Mouse (Mus musculus): ENCODE measurements at regions not wholly inside any gene's neighbourhood (a gene's known extent, or its start where the extent isn't known, plus 50 kb on each side); places are given as distances from the start of the nearest gene placed in this dataset.
A peak's percentile ranks its signal among the peaks of the same experiment; 100 is the strongest.
"Not testable (repeated sequence)": the region's sequence is repeated elsewhere in the genome, so short reads cannot be mapped to it uniquely, and the experiment has no call there.

DNA sequence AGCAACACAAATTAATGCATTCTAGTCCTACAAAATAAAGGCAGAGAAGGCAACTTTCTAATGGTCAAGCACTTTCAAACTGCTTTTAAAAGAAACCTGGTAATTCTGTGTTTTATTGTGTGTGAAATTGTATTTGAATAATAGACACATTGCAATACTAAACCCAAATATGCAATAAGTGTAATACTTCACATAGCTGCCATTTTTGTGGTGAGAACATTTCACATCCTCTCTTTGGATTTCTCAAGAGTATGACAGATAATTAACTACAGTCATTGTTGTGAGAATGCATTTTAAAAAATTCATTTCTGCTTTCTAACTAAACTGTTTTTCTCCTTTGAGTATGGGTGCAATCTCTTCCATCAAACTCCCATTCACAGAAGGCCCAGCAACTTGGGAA lies 256.4 kb downstream of the Sema3d start:
- DNase-seq (ENCODE audit: low read depth): no peak
- TF ChIP-seq CTCF (IDR thresholded peaks at IDR 0.05; ENCODE audit: borderline replicate concordance, extremely low read depth, insufficient read depth, insufficient read length) (no peak), POLR2A (IDR thresholded peaks at IDR 0.05; ENCODE audit: borderline replicate concordance, extremely low read depth, insufficient read depth, insufficient read length, poor library complexity, severe bottlenecking) (no peak)

DNA sequence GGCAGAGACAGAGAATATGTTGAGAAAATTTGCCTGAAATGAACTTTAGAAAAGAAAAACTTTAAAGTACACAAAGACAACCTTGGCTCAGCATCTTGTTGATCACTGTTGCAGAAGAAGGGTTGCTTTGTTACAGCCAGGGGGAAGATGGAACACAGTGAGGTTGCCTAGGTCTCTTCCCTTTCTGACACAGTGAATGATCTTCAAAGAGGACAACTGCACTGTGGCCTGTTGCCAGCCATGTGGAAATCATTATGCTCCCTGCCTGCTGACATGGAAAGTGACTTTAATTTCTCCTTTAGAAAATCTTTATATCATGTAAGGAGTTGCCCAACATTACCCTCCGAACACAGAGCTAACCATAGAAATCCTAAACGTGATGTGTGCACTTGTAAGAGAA lies 263.1 kb downstream of the Sema3d start:
- DNase-seq (ENCODE audit: low read depth): no peak
- TF ChIP-seq POLR2A (IDR thresholded peaks at IDR 0.05; ENCODE audit: borderline replicate concordance, extremely low read depth, insufficient read depth, insufficient read length, poor library complexity, severe bottlenecking) (no peak), CTCF (IDR thresholded peaks at IDR 0.05; ENCODE audit: borderline replicate concordance, extremely low read depth, insufficient read depth, insufficient read length) (no peak)

DNA sequence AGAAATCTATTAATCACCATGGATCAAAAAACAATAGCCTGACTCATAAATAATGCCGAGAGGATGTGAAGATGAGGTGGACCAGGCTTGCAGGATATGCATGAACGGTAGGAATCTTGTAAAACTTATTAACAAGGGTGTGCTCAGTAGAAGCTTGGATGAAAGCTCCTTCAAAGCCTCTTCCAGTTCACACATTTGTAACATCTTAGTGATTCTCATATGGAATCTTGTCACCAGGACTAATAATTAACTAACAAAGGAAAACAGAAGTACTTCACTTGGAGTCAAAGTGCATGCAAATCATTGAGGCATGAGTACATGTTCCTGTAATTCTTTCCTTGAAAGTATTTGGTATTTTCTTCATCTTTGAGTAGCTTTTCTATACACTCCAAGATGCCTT lies 290.5 kb downstream of the Sema3d start:
- no peak for DNase-seq (ENCODE audit: low read depth)

DNA sequence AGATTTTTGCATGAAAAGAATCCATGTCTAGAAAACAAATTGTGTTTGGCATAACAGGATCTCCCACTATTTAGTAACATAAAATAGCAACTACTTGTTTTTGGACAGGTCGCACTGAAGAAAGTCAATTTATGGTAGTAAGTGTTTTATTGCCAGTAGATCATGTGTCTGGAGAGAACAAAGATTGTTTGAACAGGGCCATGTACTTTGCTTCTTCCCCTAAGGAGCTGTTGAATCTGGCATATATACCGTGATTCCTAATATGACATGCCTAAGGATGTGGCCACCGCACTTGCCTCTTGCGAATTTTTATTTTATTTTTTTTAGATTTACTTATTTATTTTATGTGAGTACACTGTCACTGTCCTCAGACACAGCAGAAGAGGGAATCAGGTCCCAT lies 290.9 kb downstream of the Sema3d start:
- TF ChIP-seq CTCF (IDR thresholded peaks at IDR 0.05; ENCODE audit: borderline replicate concordance, extremely low read depth, insufficient read depth, insufficient read length) (no peak), POLR2A (IDR thresholded peaks at IDR 0.05; ENCODE audit: borderline replicate concordance, extremely low read depth, insufficient read depth, insufficient read length, poor library complexity, severe bottlenecking) (no peak)

More for the DNA sequence above, 290.5 kb downstream of the Sema3d start:
- no peak for TF ChIP-seq POLR2A (IDR thresholded peaks at IDR 0.05; ENCODE audit: borderline replicate concordance, extremely low read depth, insufficient read depth, insufficient read length, poor library complexity, severe bottlenecking)
- TF ChIP-seq CTCF (IDR thresholded peaks at IDR 0.05; ENCODE audit: borderline replicate concordance, extremely low read depth, insufficient read depth, insufficient read length): no peak

DNA sequence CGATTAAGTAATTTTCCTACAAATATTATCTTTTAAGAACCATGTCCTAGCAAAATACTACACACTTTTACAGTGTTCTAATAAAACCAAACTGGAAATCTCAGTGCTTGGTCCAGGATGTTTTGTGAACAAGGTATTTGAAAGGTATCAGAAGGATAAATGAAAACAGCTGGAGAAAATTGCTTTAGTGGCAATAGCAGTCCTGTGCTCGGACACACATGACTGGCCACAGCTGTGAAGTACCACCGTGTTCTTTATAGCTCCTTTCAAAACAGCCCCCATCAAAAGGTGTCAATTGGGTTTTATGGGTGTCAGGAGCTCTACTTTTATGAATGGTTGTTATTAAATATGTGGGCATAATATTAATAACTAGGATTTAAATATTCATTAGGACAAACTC lies 293.5 kb downstream of the Sema3d start:
- no peak for DNase-seq (ENCODE audit: low read depth)
- TF ChIP-seq POLR2A (IDR thresholded peaks at IDR 0.05; ENCODE audit: borderline replicate concordance, extremely low read depth, insufficient read depth, insufficient read length, poor library complexity, severe bottlenecking) (no peak), CTCF (IDR thresholded peaks at IDR 0.05; ENCODE audit: borderline replicate concordance, extremely low read depth, insufficient read depth, insufficient read length) (no peak)

More for the DNA sequence above, 290.9 kb downstream of the Sema3d start:
- no peak for DNase-seq (ENCODE audit: low read depth)

DNA sequence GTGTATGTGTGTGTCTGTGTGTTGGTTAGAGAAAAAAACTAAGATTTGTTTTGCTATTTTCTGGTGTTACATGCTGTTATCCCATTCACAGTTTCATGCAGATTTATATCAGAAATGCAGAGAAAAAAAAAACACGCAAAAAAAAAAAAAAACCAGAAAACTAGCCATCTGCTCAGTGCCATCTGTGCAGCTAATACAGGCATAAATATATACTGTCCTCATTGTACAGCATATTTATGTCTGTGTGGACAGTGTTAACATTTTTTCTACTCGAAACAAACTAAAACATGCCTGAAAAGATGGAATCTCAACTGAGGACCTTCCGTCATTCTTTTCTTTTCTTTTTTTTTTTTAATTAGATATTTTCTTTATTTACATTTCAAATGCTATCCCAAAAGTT lies 331.7 kb downstream of the Sema3d start:
- peak; percentile 55 for DNase-seq (ENCODE audit: low read depth)
- TF ChIP-seq CTCF (IDR thresholded peaks at IDR 0.05; ENCODE audit: borderline replicate concordance, extremely low read depth, insufficient read depth, insufficient read length) (no peak), POLR2A (IDR thresholded peaks at IDR 0.05; ENCODE audit: borderline replicate concordance, extremely low read depth, insufficient read depth, insufficient read length, poor library complexity, severe bottlenecking) (no peak)

DNA sequence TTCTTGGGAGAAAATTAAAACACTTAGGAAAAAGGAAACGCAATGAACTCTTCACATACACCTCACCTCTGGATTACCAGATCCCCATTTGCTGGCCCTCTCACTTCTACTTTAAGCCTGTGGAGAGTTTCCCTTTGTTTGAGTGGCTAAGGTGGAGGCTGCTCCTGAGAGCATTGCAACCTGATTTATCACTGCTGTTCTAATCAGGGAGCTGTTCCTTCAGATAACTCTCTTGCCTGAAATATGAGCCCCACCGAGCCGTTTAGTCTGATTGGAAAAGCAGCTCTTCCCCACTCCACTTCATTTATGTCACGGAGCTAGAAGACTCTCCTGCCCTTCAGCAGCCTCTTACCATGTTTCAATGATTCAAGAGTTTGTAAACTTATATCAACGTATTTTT lies 368.3 kb downstream of the Sema3d start:
- no peak for TF ChIP-seq CTCF (IDR thresholded peaks at IDR 0.05; ENCODE audit: borderline replicate concordance, extremely low read depth, insufficient read depth, insufficient read length)
- TF ChIP-seq POLR2A (IDR thresholded peaks at IDR 0.05; ENCODE audit: borderline replicate concordance, extremely low read depth, insufficient read depth, insufficient read length, poor library complexity, severe bottlenecking): no peak
- peak; percentile 14 for DNase-seq (ENCODE audit: low read depth)

DNA sequence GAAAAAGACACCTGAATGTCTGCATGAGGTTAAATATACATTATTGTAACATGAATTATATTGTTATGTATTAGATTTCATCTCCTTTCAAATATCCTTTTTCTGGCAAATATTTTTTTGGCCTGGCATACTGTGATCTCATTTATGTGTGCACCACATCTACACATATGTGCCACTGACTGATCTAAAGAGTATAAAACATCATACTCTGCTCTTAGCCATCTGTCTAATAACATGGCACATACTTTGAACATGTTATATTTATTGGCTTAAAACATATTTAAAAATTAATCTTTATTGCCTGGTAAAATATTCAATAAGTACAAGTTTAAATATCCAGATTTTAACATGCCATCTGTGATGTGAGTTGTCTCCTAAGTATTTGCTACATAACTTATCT lies 365.6 kb upstream of the Sema3a start:
- DNase-seq (ENCODE audit: low read depth): peak; percentile 8
- TF ChIP-seq POLR2A (IDR thresholded peaks at IDR 0.05; ENCODE audit: borderline replicate concordance, extremely low read depth, insufficient read depth, insufficient read length, poor library complexity, severe bottlenecking) (no peak), CTCF (IDR thresholded peaks at IDR 0.05; ENCODE audit: borderline replicate concordance, extremely low read depth, insufficient read depth, insufficient read length) (no peak)

DNA sequence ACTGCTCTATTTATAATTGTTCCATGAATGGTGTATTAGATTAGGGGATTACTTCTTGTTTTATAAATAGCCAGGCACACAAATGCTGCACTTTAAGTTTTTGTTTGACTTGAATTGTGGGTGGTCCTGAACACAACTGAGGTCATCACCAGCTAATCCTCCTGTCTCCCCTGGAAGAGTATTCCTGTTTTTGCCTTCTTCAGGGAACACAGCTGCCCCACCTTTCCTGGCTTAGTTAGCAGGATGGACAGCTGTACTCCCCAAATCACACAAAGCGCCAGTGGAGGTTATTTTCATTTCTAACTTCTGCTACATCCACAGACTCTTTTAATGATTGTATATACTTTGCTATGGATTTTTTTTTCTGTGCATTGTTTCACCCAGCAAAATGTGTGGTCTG lies 357.8 kb upstream of the Sema3a start:
- DNase-seq (ENCODE audit: low read depth): no peak
- TF ChIP-seq CTCF (IDR thresholded peaks at IDR 0.05; ENCODE audit: borderline replicate concordance, extremely low read depth, insufficient read depth, insufficient read length) (no peak), POLR2A (IDR thresholded peaks at IDR 0.05; ENCODE audit: borderline replicate concordance, extremely low read depth, insufficient read depth, insufficient read length, poor library complexity, severe bottlenecking) (no peak)

DNA sequence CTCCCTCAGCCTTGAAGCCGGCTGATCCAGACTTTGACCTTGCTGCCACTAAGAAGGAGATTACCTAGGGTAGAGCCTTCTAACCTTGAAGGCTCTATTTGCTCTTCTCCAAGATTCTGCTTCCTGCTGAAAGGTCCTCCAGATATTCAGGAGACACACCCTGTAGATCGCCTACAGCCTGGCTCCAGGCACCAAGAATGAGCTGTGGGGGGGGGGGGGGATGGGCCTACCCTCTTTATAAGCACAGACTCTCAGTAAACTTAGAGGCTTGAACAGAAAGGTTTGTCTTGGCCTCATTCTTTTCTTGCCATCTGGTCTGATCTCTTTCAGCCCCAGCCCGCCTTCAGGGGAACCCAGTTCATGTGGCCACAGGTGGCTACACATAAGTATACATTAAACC lies 342.5 kb upstream of the Sema3a start:
- TF ChIP-seq POLR2A (IDR thresholded peaks at IDR 0.05; ENCODE audit: borderline replicate concordance, extremely low read depth, insufficient read depth, insufficient read length, poor library complexity, severe bottlenecking) (no peak), CTCF (IDR thresholded peaks at IDR 0.05; ENCODE audit: borderline replicate concordance, extremely low read depth, insufficient read depth, insufficient read length) (no peak)
- DNase-seq (ENCODE audit: low read depth): no peak

DNA sequence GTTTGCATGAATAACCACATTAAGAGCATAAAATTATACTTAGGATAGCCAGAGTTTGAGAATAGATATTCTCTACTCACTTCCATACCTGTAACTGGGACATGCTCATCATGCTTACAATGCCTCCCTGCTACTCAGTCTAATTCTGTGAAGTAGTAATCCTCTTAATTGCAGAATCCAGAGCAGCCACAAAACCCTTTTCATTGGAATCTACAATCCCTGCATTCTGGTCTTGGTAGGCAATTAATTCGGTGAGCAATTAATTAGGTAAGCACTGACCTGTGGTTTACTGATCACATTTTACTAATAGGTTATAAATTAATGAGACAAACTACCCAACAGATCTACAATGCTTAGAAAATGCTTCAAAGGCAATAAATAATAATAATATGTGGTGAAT lies 316.5 kb upstream of the Sema3a start:
- DNase-seq (ENCODE audit: low read depth): peak; percentile 8
- TF ChIP-seq POLR2A (IDR thresholded peaks at IDR 0.05; ENCODE audit: borderline replicate concordance, extremely low read depth, insufficient read depth, insufficient read length, poor library complexity, severe bottlenecking): no peak
- no peak for TF ChIP-seq CTCF (IDR thresholded peaks at IDR 0.05; ENCODE audit: borderline replicate concordance, extremely low read depth, insufficient read depth, insufficient read length)

DNA sequence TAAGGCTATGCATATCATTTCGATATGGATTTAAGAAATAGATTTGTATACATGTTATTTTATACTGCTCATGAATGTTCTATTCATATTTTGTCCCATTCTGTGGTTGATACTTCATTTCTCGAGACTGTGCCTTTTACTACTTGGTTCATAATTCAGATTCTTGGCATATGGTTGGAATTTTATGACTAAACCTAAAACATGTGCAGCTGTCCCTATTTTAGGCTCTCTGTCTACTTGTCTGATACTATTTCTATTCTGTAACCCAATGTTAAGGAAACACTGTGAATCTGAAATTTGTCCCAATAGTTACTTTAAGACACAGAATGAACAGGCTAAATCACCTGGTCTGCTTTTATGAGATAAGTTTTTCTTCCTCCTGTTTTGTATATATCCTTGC lies 315.3 kb upstream of the Sema3a start:
- TF ChIP-seq CTCF (IDR thresholded peaks at IDR 0.05; ENCODE audit: borderline replicate concordance, extremely low read depth, insufficient read depth, insufficient read length): no peak
- no peak for TF ChIP-seq POLR2A (IDR thresholded peaks at IDR 0.05; ENCODE audit: borderline replicate concordance, extremely low read depth, insufficient read depth, insufficient read length, poor library complexity, severe bottlenecking)
- no peak for DNase-seq (ENCODE audit: low read depth)

DNA sequence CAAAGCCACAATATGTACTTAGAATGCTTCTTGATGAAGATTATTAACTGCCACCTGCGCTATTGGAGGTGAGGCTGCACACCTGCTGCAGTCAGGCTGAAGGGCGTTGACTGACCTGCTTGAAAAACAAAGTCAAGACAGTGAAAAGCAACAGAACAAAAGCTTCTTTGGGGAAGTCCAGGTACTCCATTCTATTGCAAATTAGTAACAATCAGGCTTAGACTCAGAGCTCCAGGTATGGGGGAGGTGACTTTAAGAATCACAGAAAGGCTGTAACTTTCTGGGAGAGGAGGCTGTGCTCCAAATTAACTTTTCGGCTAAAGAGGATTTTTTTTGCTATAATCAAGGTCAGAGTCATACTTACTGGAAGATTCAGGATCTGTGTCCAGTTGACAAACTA lies 278.0 kb upstream of the Sema3a start:
- not testable (repeated sequence) for DNase-seq (ENCODE audit: low read depth)
